Comparison of ENCODE assay signal across 8 mouse cellular contexts in the genomic region with DNA sequence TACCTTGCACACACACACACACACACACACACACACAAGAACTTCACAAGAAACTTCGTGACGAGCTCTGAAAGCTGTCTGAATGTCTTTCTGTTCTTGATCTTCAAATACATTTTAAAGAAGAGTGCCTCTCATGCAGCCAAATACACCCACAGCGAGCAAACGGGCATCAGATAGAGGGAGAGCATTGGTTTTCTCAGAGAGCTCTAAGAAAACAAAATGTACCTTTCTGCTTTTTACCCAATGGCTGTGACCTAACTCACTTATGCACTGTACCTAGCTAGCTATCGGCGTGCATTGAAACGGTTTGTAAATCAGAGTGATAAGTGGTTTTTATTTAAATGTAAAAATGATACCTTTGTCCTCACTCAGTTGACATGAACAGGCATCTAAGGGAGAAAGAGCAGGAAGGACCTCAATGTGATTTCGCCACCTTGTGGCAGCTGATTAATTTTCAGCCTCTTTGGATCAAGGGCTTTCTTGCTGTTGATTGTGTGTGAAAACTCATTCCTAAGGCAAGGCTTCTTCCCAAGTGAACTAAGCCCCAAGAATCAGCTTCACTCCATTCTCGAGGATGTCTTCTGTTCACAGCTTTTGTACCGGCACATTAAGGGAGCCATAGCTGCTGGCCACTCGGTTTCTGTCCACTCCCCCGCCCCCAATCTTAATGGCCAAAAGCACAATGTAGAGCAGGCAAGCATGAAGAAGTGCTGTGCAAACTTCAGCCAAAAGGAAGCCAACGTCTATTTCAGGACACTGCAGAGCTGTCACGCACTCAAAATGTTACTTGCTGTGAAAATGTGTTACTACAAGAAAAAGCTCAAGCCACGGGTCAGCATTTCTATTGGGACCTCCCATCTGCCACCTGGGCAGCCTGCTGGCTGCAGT.
DNase-seq lines count a peak whose midpoint lies in the region; ATAC-seq and TF ChIP-seq lines count a peak whose summit lies in the region.

No protein-coding gene starts in this region.

- peak; percentile 76 for ATAC-seq in hindbrain, embryonic 11.5 days (ENCODE audit: low FRiP score)
- no peak for ATAC-seq in lung, embryonic 15.5 days (ENCODE audit: borderline replicate concordance, extremely low read depth, low FRiP score, low TSS enrichment)
- ATAC-seq in megakaryocyte progenitor cell, adult 5-6 weeks (replicated peaks; ENCODE audit: poor library complexity) = no peak

- no peaks in the 10 kb centered on the region for H3K36me3 ChIP-seq in E14TG2a.4 (ENCODE audit: insufficient read depth, low read length)
- no peaks in the 10 kb centered on the region for H3K36me3 ChIP-seq in forebrain, embryonic 10.5 days (replicated peaks)
- no peaks in the 10 kb centered on the region for H3K36me3 ChIP-seq in hindbrain, embryonic 11.5 days (ENCODE audit: control insufficient read depth, insufficient read depth, low read length)
- H3K36me3 ChIP-seq in lung, embryonic 15.5 days = no peaks in the 10 kb centered on the region

- TF ChIP-seq CTCF in E14TG2a.4 (conservative IDR thresholded peaks at IDR 0.05; ENCODE audit: low read length) = peak; percentile 35

- H3K27me3 ChIP-seq in E14TG2a.4 (ENCODE audit: insufficient read depth, low read length) = no peaks in the 10 kb centered on the region
- no peaks in the 10 kb centered on the region for H3K27me3 ChIP-seq in forebrain, embryonic 10.5 days (ENCODE audit: poor library complexity, severe bottlenecking)
- no peaks in the 10 kb centered on the region for H3K27me3 ChIP-seq in hindbrain, embryonic 11.5 days (ENCODE audit: control insufficient read depth, insufficient read depth, low read length)
- no peaks in the 10 kb centered on the region for H3K27me3 ChIP-seq in lung, embryonic 15.5 days

- no peaks in the 10 kb centered on the region for H3K9me3 ChIP-seq in E14TG2a.4 (ENCODE audit: low read length)
- H3K9me3 ChIP-seq in forebrain, embryonic 10.5 days = no peaks in the 10 kb centered on the region
- H3K9me3 ChIP-seq in hindbrain, embryonic 11.5 days (ENCODE audit: control insufficient read depth, low read length) = no peaks in the 10 kb centered on the region
- no peaks in the 10 kb centered on the region for H3K9me3 ChIP-seq in lung, embryonic 15.5 days

- 48% methylated on average over 15 of the region's 15 CpGs for whole genome bisulfite sequencing in forebrain, embryonic 10.5 days
- 39% methylated on average over 15 of the region's 15 CpGs for WGBS in hindbrain, embryonic 11.5 days
- WGBS in lung, embryonic 15.5 days = 31% methylated on average over 15 of the region's 15 CpGs

- peak overlapping the region; percentile 64; the same call in 1 of the 2 replicates for H3K27ac ChIP-seq in forebrain, embryonic 10.5 days
- no peak overlapping the region for H3K27ac ChIP-seq in hindbrain, embryonic 11.5 days (ENCODE audit: low read depth, low read length)
- no peak overlapping the region for H3K27ac ChIP-seq in lung, embryonic 15.5 days

- H3K4me1 ChIP-seq in E14TG2a.4 (replicated peaks; ENCODE audit: low read depth, low read length) = no peaks in the 10 kb centered on the region
- peaks cover 13% of the 10 kb centered on the region for H3K4me1 ChIP-seq in forebrain, embryonic 10.5 days
- no peaks in the 10 kb centered on the region for H3K4me1 ChIP-seq in hindbrain, embryonic 11.5 days (replicated peaks; ENCODE audit: control insufficient read depth, insufficient read depth, low read length)
- H3K4me1 ChIP-seq in lung, embryonic 15.5 days = peaks cover 6% of the 10 kb centered on the region; the same call in 1 of the 2 replicates

- no peak overlapping the region for H3K4me2 ChIP-seq in hindbrain, embryonic 11.5 days (replicated peaks; ENCODE audit: low read depth, low read length)
- H3K4me2 ChIP-seq in lung, embryonic 15.5 days = peak overlapping the region; percentile 29

- DNase-seq in adrenal gland, postnatal 36 days = peak; percentile 55 to 71
- DNase-seq in forebrain, embryonic 10.5 days (ENCODE audit: extremely low spot score, low spot score) = peak; percentile 43
- DNase-seq in hindbrain, embryonic 11.5 days (ENCODE audit: low spot score) = peak; percentile 78
- peak; percentile 75 for DNase-seq in layer of hippocampus, adult 9-10 months (ENCODE audit: low spot score)
- peak; percentile 79 for DNase-seq in right cerebral cortex, adult 18-20 months

- H3K9ac ChIP-seq in hindbrain, embryonic 11.5 days (ENCODE audit: low read depth, low read length) = no peak overlapping the region
- H3K9ac ChIP-seq in lung, embryonic 15.5 days = no peak overlapping the region

- no peak overlapping the region for H3K4me3 ChIP-seq in E14TG2a.4 (replicated peaks; ENCODE audit: low read length)
- H3K4me3 ChIP-seq in forebrain, embryonic 10.5 days = no peak overlapping the region
- H3K4me3 ChIP-seq in hindbrain, embryonic 11.5 days (ENCODE audit: low read depth, low read length) = no peak overlapping the region
- peak overlapping the region; percentile 18; the same call in 1 of the 2 replicates for H3K4me3 ChIP-seq in lung, embryonic 15.5 days
